8 mouse cellular contexts compared by ENCODE assay signal in the genomic region with DNA sequence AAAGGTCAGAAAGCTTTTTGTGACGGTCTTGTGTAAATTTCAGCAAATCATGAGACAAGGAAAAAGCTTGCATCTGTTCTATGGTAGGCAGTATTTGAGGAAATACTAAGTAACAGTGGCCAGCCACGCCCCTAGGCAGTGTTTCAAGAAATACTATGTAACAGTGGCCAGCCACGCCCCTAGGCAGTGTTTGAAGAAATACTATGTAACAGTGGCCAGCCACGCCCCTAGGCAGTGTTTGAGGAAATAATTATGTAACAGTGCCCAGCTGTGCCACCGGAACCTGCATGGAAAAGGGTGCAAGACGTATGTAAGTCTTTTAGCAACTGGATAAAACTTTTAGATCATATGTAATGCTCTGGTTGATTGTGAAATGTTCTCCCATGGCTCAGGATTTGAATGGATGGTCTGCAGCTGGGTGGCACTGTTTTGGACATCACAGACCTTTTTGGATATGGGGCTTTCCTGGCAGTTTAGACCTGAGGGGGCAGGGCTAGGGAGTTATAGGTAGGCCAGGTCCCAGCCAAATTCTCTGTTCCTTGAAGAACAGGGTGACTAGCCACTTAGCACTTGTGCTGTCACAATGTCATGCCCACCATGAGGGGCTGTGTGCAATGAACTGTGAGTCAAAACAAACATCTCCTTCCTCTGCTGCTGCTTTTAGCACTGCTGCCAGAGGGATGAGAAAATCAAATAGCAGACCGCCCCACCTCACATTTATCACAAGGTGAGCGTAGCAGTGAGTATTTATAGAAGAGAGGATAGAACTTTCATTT. TPM values are rescaled to one million over a fixed set of nuclear protein-coding genes. Genes with fewer than 3 reads are reported as not detected.
DNase-seq lines count a peak whose midpoint lies in the region; ATAC-seq and TF ChIP-seq lines count a peak whose summit lies in the region.

No protein-coding gene starts in this region.

- dilution Hi-C loops in CH12.LX (cut with MboI; ENCODE audit: extremely low pct_ligation_motif_present, extremely low pct_unique_long_range_greater_than_20kb, low sequenced_read_pairs), result no loop called here

- TF ChIP-seq RAD21 in CH12.LX (IDR thresholded peaks at IDR 0.05; ENCODE audit: low read depth, low read length), result no peak

- ATAC-seq in megakaryocyte, adult 5-6 weeks (ENCODE audit: poor library complexity, severe bottlenecking), result peak; percentile 94

- no peaks in the 10 kb centered on the region for H3K79me2 ChIP-seq in CH12.LX (replicated peaks; ENCODE audit: control insufficient read depth, extremely low read depth, insufficient read depth, poor library complexity, severe bottlenecking)

- H3K27ac ChIP-seq in CH12.LX (ENCODE audit: insufficient read depth, low read depth), result no peak overlapping the region
- no peak overlapping the region for H3K27ac ChIP-seq in layer of hippocampus, adult 2 months

- H3K4me1 ChIP-seq in CH12.LX (ENCODE audit: control insufficient read depth in 1 of 2, insufficient read depth in 2 of 2), result peaks cover 5 to 25% of the 10 kb centered on the region in 2 experiments

- no peak for TF ChIP-seq CTCF in CH12.LX (conservative IDR thresholded peaks at IDR 0.05 in 1 of 2, IDR thresholded peaks at IDR 0.05 in 1 of 2; ENCODE audit: low read depth in 2 of 2, low read length in 2 of 2)
- no peak for TF ChIP-seq CTCF in layer of hippocampus, adult 2 months (conservative IDR thresholded peaks at IDR 0.05)

- TF ChIP-seq EP300 in CH12.LX (IDR thresholded peaks at IDR 0.05; ENCODE audit: low read length), result no peak

- H3K4me3 ChIP-seq in CH12.LX (replicated peaks in 1 of 3; ENCODE audit: low read depth in 2 of 3, low read length in 2 of 3, poor library complexity in 1 of 3), result peak overlapping the region in 2 of 3 experiments; percentile 8 to 31
- H3K4me3 ChIP-seq in layer of hippocampus, adult 2 months, result no peak overlapping the region

- H3K4me2 ChIP-seq in CH12.LX (ENCODE audit: insufficient read depth, low read depth, poor library complexity, severe bottlenecking), result peak overlapping the region; percentile 61; the same call in 1 of the 2 replicates

- H3K9ac ChIP-seq in CH12.LX (ENCODE audit: insufficient read depth, low read depth), result no peak overlapping the region

- no peaks in the 10 kb centered on the region for H3K36me3 ChIP-seq in CH12.LX (replicated peaks in 1 of 2; ENCODE audit: control insufficient read depth in 1 of 2, insufficient read depth in 1 of 2, low read length in 1 of 2)

- H3K9me3 ChIP-seq in CH12.LX (replicated peaks; ENCODE audit: low read length), result no peaks in the 10 kb centered on the region

- in situ Hi-C loops in CH12.LX (cut with MboI; ENCODE audit: low pct_ligation_motif_present, low pct_unique_long_range_greater_than_20kb, low sequenced_read_pairs), result no loop called here

- no peaks in the 10 kb centered on the region for H3K27me3 ChIP-seq in CH12.LX (replicated peaks)

- no peak for TF ChIP-seq POLR2A in CH12.LX (IDR thresholded peaks at IDR 0.05; ENCODE audit: low read depth, low read length)

- DNase-seq in adrenal gland, adult 8-10 months, result peak; percentile 14
- no peak for DNase-seq in adrenal gland, adult 18-20 months (ENCODE audit: low spot score in 2 of 2)
- DNase-seq in CH12.LX (ENCODE audit: extremely low read depth), result peak; percentile 60
- DNase-seq in kidney, adult 9 months, result peak; percentile 7
- no peak for DNase-seq in layer of hippocampus, adult 2 months (ENCODE audit: low spot score in 2 of 2)
- DNase-seq in cerebellum, adult 8-10 months, result no peak
- DNase-seq in ovary, adult 18-20 months (ENCODE audit: low spot score), result no peak

TF ChIP-seq in CH12.LX, 34 proteins besides CTCF, POLR2A, EP300 and RAD21:
- TF ChIP-seq TCF12 (IDR thresholded peaks at IDR 0.05; ENCODE audit: low read depth, low read length), result no peak
- TF ChIP-seq ZKSCAN1 (IDR thresholded peaks at IDR 0.05; ENCODE audit: borderline replicate concordance, low read depth, low read length), result no peak
- TF ChIP-seq MAX (IDR thresholded peaks at IDR 0.05; ENCODE audit: low read length), result no peak
- no peak for TF ChIP-seq PAX5 (IDR thresholded peaks at IDR 0.05; ENCODE audit: low read length)
- peak; percentile 51; the same call in 1 of the 2 replicates for TF ChIP-seq ETS1 (conservative IDR thresholded peaks at IDR 0.05; ENCODE audit: low read depth, low read length)
- 0 out of 2 replicates have a peak, but pooled peaks have one; percentile 46 for TF ChIP-seq ELF1 (IDR thresholded peaks at IDR 0.05; ENCODE audit: low read depth, low read length)
- TF ChIP-seq E2F4 (IDR thresholded peaks at IDR 0.05; ENCODE audit: insufficient replicate concordance, low read depth, low read length), result no peak
- no peak for TF ChIP-seq MYC (IDR thresholded peaks at IDR 0.05; ENCODE audit: low read depth, low read length)
- no peak for TF ChIP-seq SMC3 (IDR thresholded peaks at IDR 0.05; ENCODE audit: low read depth, low read length)
- TF ChIP-seq MXI1 (IDR thresholded peaks at IDR 0.05; ENCODE audit: low read depth, low read length), result 0 out of 2 replicates have a peak, but pooled peaks have one; percentile 22
- TF ChIP-seq HCFC1 (IDR thresholded peaks at IDR 0.05; ENCODE audit: low read depth, low read length), result no peak

RNA-seq across cellular contexts. Expression of a gene that starts 56.5 kb away (rescaled TPM):
- total RNA-seq in adrenal gland, adult 8-10 months (2022), result 10 to 100 TPM in 2 of 4 experiments, 1 to 10 TPM in 2; 7.3 to 13.3 (median 10.3) TPM
- total RNA-seq in adrenal gland, adult 18-20 months (2021), result 1 to 10 TPM; 5.4 to 9.3 TPM
- total RNA-seq in CH12.LX (2012; rRNA removed), result 4.0 and 5.9 TPM in 2 replicates
- total RNA-seq in CH12.LX (2014; rRNA removed), result 1.9 and 2.2 TPM in 2 replicates
- polyA plus RNA-seq in CH12.LX (2012; ENCODE audit: insufficient read length, low read depth), result 9.2 and 11.9 TPM in 2 replicates
- total RNA-seq in megakaryocyte, adult 5-6 weeks (2015), result 7.0 and 8.5 TPM in 2 replicates
- 1.1 and 2.7 TPM in 2 replicates for total RNA-seq in megakaryocyte, adult 5-6 weeks (2017)
- 10 to 100 TPM in 1 of 2 experiments, 1 to 10 TPM in 1; 9.7 to 10.2 TPM for total RNA-seq in layer of hippocampus, adult 2 months (2021)

Comparison
In these comparisons a context has a peak if more than half of its experiments do, and no peak if none do; other contexts are left out.
1. DNase-seq: peak in adrenal gland, adult 8-10 months (single experiment), CH12.LX (single experiment) and kidney, adult 9 months (single experiment); none in adrenal gland, adult 18-20 months (0 of 2), layer of hippocampus, adult 2 months (0 of 2), cerebellum, adult 8-10 months (single experiment) and ovary, adult 18-20 months (single experiment).